In genomic region chr8:111547144-111547543, GRCm38 (mm10) we compare ENCODE assay signal across 22 mouse cellular contexts. TPM values are rescaled to one million over a fixed set of nuclear protein-coding genes. Genes with fewer than 3 reads are reported as not detected.
DNase-seq lines count a peak whose midpoint lies in the region; ATAC-seq and TF ChIP-seq lines count a peak whose summit lies in the region.
"Had no signal": no experiment of that assay in that cellular context is flagged by ENCODE, and none has a peak within 500 bp of the region (broad histone marks: within the 10 kb centered on the region; RNA-seq: fewer than 3 reads in every experiment).

No protein-coding gene starts in this region.

- peak; percentile 22 for ATAC-seq in CD4-positive, CD25-positive, alpha-beta regulatory T cell, adult 4 months
- ATAC-seq: forebrain, embryonic 14.5 days; intestine, embryonic 15.5 days had no signal

- H3K4me1 ChIP-seq in embryonic fibroblast, embryonic 13.5 days (ENCODE audit: control insufficient read depth, insufficient read depth, low read length): peaks cover 14% of the 10 kb centered on the region
- H3K4me1 ChIP-seq: intestine, embryonic 15.5 days had no signal

- no peak for TF ChIP-seq CTCF in left cerebral cortex, adult 2 months (IDR thresholded peaks at IDR 0.05)
- TF ChIP-seq CTCF in embryonic fibroblast, embryonic 13.5 days (IDR thresholded peaks at IDR 0.05; ENCODE audit: borderline replicate concordance, insufficient read depth, low read length): no peak

- peak overlapping the region; percentile 54 for H3K27ac ChIP-seq in left cerebral cortex, adult 2 months
- H3K27ac ChIP-seq in embryonic fibroblast, embryonic 13.5 days (ENCODE audit: insufficient read depth, low read length): peak overlapping the region; percentile 85; the same call in 1 of the 2 replicates
- H3K27ac ChIP-seq: embryonic facial prominence, embryonic 10.5 days; forebrain, embryonic 10.5 days; heart, embryonic 15.5 days; hindbrain, embryonic 10.5 days; hindbrain, embryonic 14.5 days; intestine, embryonic 15.5 days had no signal

- DNase-seq in frontal cortex, adult 2 months (ENCODE audit: extremely low spot score in 1 of 2, low spot score in 1 of 2): peak; percentile 45 to 66
- DNase-seq in frontal cortex, postnatal 14 days (ENCODE audit: low spot score in 2 of 2): no peak
- DNase-seq in left cerebral cortex, adult 2 months (ENCODE audit: extremely low spot score in 1 of 2, low spot score in 2 of 2): no peak
- DNase-seq in left cerebral cortex, postnatal 36 days (ENCODE audit: low spot score in 2 of 2): no peak
- DNase-seq in layer of hippocampus, postnatal 25 days (ENCODE audit: extremely low spot score in 1 of 2, low spot score in 1 of 2): no peak
- DNase-seq in ovary, adult 18-20 months (ENCODE audit: low spot score): no peak
- DNase-seq: adrenal gland, postnatal 14 days; cerebellum, adult 18-20 months; cerebellum, adult 9-11 months; cerebellum, postnatal 36 days; gastrocnemius, postnatal 10 days; heart, adult 18-20 months had no signal

- intact Hi-C loops in left cerebral cortex, adult 2 months (cut with DNase I): no loop called here
- intact Hi-C loops in left cerebral cortex, postnatal 36 days (cut with DNase I): no loop called here

- TF ChIP-seq POLR2A in embryonic fibroblast, embryonic 13.5 days (IDR thresholded peaks at IDR 0.05; ENCODE audit: low read depth, low read length): no peak

- no peak overlapping the region for H3K4me3 ChIP-seq in left cerebral cortex, adult 2 months
- no peak overlapping the region for H3K4me3 ChIP-seq in embryonic fibroblast, embryonic 13.5 days (ENCODE audit: insufficient read depth, low read length)
- H3K4me3 ChIP-seq: embryonic facial prominence, embryonic 10.5 days; erythroblast, embryonic 14.5 days; forebrain, embryonic 10.5 days; heart, embryonic 15.5 days; hindbrain, embryonic 10.5 days; intestine, embryonic 15.5 days had no signal

RNA-seq across cellular contexts. Expression of gene Znrf1, which starts 11.2 kb away (rescaled TPM):
- polyA plus RNA-seq in frontal cortex, adult 2 months (2012; rRNA removed): 157 and 162 TPM in 2 replicates
- total RNA-seq in left cerebral cortex, adult 2 months (2021): 100 to 1,000 TPM; 166 to 171 TPM
- total RNA-seq in left cerebral cortex, postnatal 36 days (2021): 100 to 1,000 TPM; 154 to 166 TPM
- 10 to 100 TPM; 27.5 to 43.5 TPM for polyA plus RNA-seq in CD4-positive, CD25-positive, alpha-beta regulatory T cell, adult 4 months (2017; shearing (Covaris generic))
- polyA plus RNA-seq in embryonic fibroblast, embryonic 13.5 days (2011; ENCODE audit: insufficient read length, low read depth, missing spikeins): 37.5 and 43.8 TPM in 2 replicates
- total RNA-seq in layer of hippocampus, postnatal 25 days (2021): 100 to 1,000 TPM; 106 to 116 TPM

RNA-seq across cellular contexts. Expression of gene Wdr59, which starts 25.3 kb away (rescaled TPM):
- 14.8 and 17.2 TPM in 2 replicates for polyA plus RNA-seq in frontal cortex, adult 2 months (2012; rRNA removed)
- total RNA-seq in left cerebral cortex, adult 2 months (2021): 10 to 100 TPM; 18.9 to 20.0 TPM
- 10 to 100 TPM; 20.3 to 21.7 TPM for total RNA-seq in left cerebral cortex, postnatal 36 days (2021)
- 1 to 10 TPM; 4.3 to 6.5 TPM for polyA plus RNA-seq in CD4-positive, CD25-positive, alpha-beta regulatory T cell, adult 4 months (2017; shearing (Covaris generic))
- 10.2 and 10.9 TPM in 2 replicates for polyA plus RNA-seq in embryonic fibroblast, embryonic 13.5 days (2011; ENCODE audit: insufficient read length, low read depth, missing spikeins)
- 10 to 100 TPM; 23.5 to 24.8 TPM for total RNA-seq in layer of hippocampus, postnatal 25 days (2021)

Comparison
In these comparisons a context has a peak if more than half of its experiments do, and no peak if none do; other contexts are left out.
1. DNase-seq: peak in frontal cortex, adult 2 months (2 of 2); none in frontal cortex, postnatal 14 days (0 of 2), left cerebral cortex, adult 2 months (0 of 2), left cerebral cortex, postnatal 36 days (0 of 2), layer of hippocampus, postnatal 25 days (0 of 2) and ovary, adult 18-20 months (single experiment).